Mouse (Mus musculus): Measurements from ENCODE around the gene Wdr31.
A peak's percentile ranks its signal among the peaks of the same experiment; 100 is the strongest.

The Wdr31 gene

GRCm38 (mm10) chr4:62440544-62440943 is 30.2 kb downstream of the Wdr31 start:
- no peak for DNase-seq (ENCODE audit: low spot score in 2 of 2)

DNA sequence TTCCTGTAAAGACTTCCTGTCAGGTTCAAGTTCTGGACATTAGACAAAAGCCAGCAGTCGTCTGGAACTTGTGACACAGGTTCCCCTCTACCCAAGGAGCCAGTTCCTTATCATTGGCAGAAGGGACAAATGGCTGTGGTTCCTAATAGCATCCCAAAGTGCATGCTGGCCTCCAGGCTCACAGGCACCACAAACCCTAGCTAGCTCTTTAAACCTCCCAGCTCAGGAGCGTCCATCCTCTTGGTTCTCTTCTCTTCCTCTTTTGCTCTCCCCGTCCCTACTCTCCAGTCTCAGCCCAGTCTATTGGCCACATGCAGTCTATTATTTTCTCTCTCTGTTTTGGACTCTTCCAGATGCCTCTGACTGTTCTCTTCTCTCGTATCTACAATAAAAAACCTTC is 30.9 kb downstream of the Wdr31 start:
- DNase-seq (ENCODE audit: low spot score in 2 of 2), result no peak

DNA sequence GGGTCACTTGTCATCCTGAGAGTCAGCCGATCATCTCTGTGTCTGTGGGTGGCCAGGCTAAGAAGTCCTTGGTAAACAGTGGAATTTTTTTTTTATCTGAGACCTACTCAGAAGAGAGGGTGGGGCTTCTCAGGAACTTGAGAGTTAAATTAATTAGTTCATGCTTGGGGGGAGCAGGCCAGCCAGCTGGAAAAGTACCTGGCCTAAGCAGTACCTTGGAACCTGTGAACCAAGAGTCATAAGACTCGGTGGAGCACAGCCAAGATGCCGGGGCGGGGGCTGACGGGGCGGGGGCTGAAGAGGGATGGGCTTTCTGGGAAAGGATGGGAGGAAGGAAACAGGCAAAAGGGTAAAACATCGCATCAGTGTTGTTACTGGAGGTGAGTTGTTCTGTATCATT is 32.8 kb downstream of the Wdr31 start:
- no peak for DNase-seq (ENCODE audit: low spot score in 2 of 2)

DNA sequence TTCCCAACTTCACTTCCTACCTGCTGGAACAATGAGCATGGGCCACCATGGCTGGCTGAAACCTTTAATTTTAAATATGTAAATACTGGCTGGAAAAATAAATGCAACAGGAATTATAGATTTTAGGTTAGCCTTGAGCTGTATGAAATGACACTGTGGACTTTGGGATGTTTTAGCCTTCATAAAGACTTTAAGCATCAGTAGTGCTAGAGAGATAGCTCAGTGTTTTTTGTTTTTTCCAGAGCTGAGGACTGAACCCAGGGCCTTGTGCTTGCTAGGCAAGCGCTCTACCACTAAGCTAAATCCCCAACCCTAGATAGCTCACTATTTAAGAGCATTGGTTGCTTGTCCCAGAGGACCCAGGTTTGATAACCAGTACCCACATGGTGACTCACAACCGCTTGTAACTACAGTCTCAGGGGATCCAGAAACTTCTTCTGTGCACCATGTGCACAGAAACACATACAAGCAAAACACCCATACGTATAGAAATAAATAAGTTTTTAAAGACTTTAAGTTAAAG is 33.4 kb downstream of the Wdr31 start:
- no peak for DNase-seq (ENCODE audit: low spot score in 2 of 2)

- DNase-seq (ENCODE audit: low spot score in 2 of 2), result no peak
Measured at GRCm38 (mm10) chr4:62435081-62435480, 35.6 kb downstream of the Wdr31 start, which contains the start of gene Rnf183. Gene Rnf183, minus strand, starts transcription at chr4:62435252.

GRCm38 (mm10) chr4:62433939-62434870 is 36.5 kb downstream of the Wdr31 start:
- no peak for DNase-seq (ENCODE audit: low spot score in 2 of 2)

DNA sequence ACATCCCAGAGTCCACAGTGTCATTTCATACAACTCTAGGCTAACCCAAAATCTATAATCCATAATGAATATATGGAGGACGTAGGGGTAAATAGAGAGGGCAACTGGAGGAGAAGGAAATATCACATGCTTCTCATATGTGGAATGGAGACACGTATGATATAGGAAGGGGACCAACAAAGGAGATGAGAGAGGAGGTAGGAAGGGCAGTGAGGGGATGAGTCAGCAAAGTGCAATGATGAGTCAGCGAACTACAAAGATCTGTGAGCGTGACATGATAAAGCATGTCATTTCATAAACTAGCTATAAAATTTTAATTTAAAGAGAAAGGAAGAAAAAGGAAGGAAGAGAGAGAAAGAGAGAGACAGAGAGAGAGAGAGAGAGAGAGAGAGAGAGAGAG is 39.2 kb downstream of the Wdr31 start:
- no peak for DNase-seq (ENCODE audit: low spot score in 2 of 2)

DNA sequence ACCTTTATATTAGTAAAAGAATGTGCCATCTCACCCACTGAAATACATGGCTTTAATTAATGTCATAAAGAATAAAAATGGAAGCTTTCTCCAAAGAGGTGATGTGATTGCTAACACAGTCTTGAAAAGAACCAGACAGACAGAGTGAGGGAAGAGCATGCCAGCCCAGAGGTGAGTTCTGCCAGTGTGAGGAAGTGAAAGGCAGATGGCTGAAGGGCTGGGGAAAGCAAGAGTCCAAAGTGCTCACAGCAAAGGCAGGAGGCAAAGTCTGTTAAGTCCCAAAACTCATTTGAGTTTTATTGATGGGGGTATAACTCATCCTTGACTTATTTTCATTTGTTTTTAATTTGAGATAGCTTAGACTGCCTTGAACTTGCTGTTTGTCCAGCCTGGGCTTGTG is 40.0 kb downstream of the Wdr31 start:
- DNase-seq (ENCODE audit: low spot score in 2 of 2), result no peak

DNA sequence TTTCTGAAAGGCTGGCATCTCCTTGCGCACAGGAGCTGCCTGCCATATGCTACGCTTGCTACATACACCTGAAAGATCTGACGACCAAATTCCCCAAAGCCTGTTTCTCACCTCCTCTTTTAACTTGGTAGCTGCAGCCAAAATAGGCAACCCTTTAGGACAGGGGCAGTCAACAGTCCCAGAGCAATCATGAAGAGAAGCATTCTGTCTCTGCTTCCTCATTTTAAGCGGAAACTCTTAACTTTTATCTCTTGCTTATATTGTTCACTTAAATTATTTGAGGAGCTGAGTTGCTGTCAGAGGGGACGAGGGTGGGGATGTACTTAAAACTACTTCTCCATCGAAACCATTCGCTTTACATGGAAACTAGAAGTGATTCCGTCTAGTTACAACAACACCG is 41.1 kb downstream of the Wdr31 start:
- DNase-seq (ENCODE audit: low spot score in 2 of 2), result no peak

DNA sequence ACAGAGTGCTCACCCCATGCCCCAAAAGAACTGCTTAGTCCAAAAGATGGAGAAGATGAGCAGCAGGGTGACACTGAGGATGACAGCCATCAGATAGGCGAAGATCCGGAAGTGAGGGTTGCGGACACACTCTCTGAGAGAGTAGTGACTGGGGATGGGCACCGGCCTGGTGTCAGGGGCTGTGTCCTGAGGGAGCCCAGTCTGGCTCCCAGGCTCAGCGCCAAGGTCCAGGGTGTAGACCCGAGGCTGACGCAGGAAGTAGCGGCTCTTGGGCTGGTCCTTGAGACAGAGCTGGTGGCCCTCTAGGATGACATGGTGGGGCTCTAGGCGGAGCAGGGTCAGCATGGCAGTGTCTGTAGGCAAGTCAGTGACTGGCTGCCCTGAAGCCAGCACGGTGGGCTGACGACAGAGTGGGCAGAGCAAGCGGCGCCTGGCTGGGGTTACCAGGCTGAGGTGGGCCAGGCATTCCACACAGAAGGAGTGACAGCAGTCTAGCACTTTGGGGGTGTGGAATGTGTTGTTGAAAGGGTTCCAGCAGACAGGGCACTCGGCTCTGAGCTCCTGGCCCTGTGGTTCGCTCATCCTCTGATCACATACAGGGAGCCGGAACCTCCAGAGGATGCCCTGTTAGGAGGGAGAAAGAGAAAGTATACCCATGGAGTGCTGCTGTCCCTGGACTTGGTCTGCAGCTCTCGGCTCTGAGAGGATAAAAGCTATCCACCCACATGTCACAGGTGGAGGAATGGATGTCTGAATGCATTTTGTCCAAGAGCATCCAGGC is 42.5 kb downstream of the Wdr31 start:
- DNase-seq (ENCODE audit: low spot score in 2 of 2), result no peak

- no peak for DNase-seq (ENCODE audit: low spot score in 2 of 2)
Measured at GRCm38 (mm10) chr4:62425891-62426290, 44.8 kb downstream of the Wdr31 start.

- no peak for DNase-seq (ENCODE audit: low spot score in 2 of 2)
Measured at GRCm38 (mm10) chr4:62419091-62419490, 51.6 kb downstream of the Wdr31 start.

- DNase-seq (ENCODE audit: low spot score in 2 of 2), result no peak
Measured at GRCm38 (mm10) chr4:62418448-62418847, 52.2 kb downstream of the Wdr31 start.

- no peak for DNase-seq (ENCODE audit: low spot score in 2 of 2)
Measured at GRCm38 (mm10) chr4:62411606-62412005, 59.1 kb downstream of the Wdr31 start.

DNA sequence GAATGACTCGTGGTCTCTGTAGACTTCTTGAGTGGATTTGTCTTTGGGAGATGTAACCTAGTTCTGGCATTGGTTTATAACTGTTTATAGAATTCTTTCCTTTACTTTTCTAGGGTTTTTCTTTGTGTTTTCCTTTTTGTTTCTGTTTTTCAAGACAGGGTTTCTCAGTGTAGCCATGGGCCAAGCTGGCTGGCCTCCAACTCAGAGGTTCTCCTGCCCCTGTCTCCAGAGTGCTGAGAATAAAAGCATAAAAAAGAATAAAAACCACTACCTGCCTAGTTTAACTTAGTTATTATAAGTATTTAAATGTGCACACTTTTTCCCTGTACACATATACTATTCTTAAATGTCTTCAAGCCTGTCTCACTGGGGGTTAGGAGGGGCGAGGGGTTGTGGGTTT is 60.4 kb downstream of the Wdr31 start:
- no peak for DNase-seq (ENCODE audit: low spot score in 2 of 2)

DNA sequence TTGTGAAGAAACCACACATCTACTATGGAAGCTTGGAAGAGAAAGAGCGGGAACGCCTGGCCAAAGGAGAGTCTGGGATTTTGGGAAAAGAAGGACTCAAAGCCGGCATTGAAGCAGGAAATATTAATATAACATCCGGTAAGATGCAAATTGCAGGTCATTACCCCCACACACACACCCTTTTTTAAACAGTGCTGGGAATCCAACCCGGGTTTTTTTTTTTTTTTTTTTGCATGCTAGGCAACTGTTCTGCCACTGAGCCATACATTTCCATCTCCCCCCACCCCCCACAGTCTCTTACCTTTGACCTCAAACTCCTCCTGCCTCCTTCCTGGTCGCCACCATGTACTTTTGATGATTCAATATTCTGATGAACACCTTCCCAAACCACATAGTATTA is 61.1 kb downstream of the Wdr31 start:
- no peak for DNase-seq (ENCODE audit: low spot score in 2 of 2)

- DNase-seq (ENCODE audit: low spot score in 2 of 2), result peak; percentile 95 to 99
Measured at GRCm38 (mm10) chr4:62408601-62409282, 62.0 kb downstream of the Wdr31 start, which contains the start of the genes Cdc26 and Prpf4. Gene Cdc26, minus strand, starts transcription at chr4:62408642. Gene Prpf4, plus strand, starts transcription at chr4:62408797.

DNA sequence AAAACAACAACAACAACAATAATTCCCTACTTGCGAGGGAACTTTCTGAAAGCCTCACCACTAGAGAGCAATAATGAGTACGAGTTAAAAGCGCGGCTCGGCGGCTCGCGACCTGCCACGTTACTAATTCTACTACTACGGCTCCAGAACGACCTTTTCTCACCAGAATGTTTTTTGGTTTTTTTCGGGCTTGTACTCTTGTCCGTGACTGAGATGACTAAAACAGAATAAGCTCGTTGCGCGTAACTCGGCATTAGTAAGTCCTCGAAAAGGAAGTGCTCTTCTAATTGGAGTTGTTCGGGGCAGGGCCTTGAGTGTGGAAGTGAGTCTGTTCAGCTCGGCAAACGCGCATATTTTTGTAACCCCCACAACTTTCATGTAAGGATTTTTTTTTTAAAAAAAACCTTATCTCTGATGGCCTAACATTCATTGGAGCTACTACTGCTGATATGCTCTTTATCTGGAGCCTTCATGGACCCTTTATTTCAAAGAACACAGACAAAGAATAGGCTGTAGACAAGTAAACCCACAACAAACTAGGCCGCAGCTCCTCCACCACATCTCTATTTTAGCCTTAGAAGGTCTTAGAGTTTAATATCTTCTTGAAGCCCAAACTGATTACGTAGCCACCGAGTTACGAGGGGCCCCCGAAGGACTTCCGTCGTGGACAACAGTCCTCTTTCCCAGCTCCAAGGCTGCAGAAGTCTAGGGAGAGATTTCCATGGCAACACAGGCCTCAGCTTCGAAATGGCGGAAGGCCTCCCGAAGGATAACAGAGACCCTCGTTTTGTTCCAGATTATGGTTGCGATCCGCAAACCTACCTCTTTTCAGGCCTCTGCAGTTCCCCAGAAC is 62.7 kb downstream of the Wdr31 start:
- peak in 1 of 2 experiments; percentile 42 for DNase-seq (ENCODE audit: low spot score in 2 of 2)

- DNase-seq (ENCODE audit: low spot score in 2 of 2), result no peak
Measured at GRCm38 (mm10) chr4:62406133-62406532, 64.6 kb downstream of the Wdr31 start.

- peak in 1 of 2 experiments; percentile 18 for DNase-seq (ENCODE audit: low spot score in 2 of 2)
Measured at GRCm38 (mm10) chr4:62398956-62399355, 71.7 kb downstream of the Wdr31 start.
